Mouse (Mus musculus) heart, adult 2 months (tissue): ENCODE measurements around the gene Sdha.

Experiments
- CTCF ChIP-seq: fragments of 200-600 bp; IDR thresholded peaks from 2 replicates; pipeline ENCODE4 v1.8.1; 2022; ENCODE audit warnings: antibody characterized with exemption, mild to moderate bottlenecking, moderate library complexity
- POLR2A ChIP-seq: fragments of 200-500 bp; IDR thresholded peaks from 2 replicates; pipeline ENCODE4 v1.6.1; 2011; ENCODE audit warnings: mild to moderate bottlenecking, low read depth, low read length, control low read depth; ENCODE audit not compliant: insufficient read depth

GRCm38 (mm10) chr13:74390371-74390990 lies 40.4 kb upstream of the Sdha start, which contains the start of gene Zfp72:
- TF ChIP-seq CTCF: no peak
- peak; percentile 65 for TF ChIP-seq POLR2A
